Mouse (Mus musculus) spleen, adult 2 months (tissue): ENCODE measurements around the gene Sec63.

Experiments used
- CTCF ChIP-seq: fragments of 200-500 bp; IDR thresholded peaks from 2 replicates; pipeline ENCODE4 v1.5.1; 2011; ENCODE audit warnings: mild to moderate bottlenecking, inconsistent platforms; ENCODE audit not compliant: insufficient read depth, insufficient read length, insufficient replicate concordance; ENCODE audit errors: extremely low read depth
- POLR2A ChIP-seq: fragments of 200-500 bp; IDR thresholded peaks from 2 replicates; pipeline ENCODE4 v1.6.1; 2011; ENCODE audit warnings: low read depth, low read length, inconsistent platforms

DNA sequence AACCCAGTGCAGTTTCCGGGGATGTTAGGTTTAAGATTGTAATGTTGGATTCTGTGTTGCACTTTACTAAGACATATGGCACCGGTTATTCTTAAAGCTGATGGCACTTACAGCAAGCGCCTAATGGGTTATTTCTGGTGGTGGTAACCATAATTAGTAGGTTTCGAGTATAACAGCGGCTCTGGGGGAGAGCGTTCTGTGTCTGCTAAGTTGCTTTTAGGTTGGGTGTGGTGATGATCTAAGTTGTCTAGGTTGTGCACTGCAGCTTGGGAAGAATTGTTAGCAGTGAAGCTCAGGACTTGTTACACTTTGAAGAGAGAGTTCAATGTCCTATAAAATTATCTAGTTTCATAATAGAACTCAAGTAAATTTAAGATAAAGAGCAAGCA, 1.4 kb downstream of the Sec63 start:
- no peak for TF ChIP-seq CTCF
- TF ChIP-seq POLR2A: no peak
